Mouse (Mus musculus) E14TG2a.4 (cell line): ENCODE measurements around the gene Kctd13.

ENCODE experiments used
- H3K27me3 ChIP-seq: 2 replicates; pipeline ENCODE4 v1.6.1; 2014; ENCODE audit warnings: low read length, control low read depth; ENCODE audit not compliant: insufficient read depth
- H3K36me3 ChIP-seq: 2 replicates; pipeline ENCODE4 v1.6.1; 2014; ENCODE audit warnings: low read length, control low read depth; ENCODE audit not compliant: insufficient read depth
- H3K4me1 ChIP-seq: replicated peaks from 2 replicates; pipeline ENCODE4 v1.6.1; 2014; ENCODE audit warnings: low read depth, low read length, control low read depth
- H3K4me3 ChIP-seq: replicated peaks from 2 replicates; pipeline ENCODE4 v1.5.1; 2014; ENCODE audit warnings: mild to moderate bottlenecking, low read length
- H3K9me3 ChIP-seq: 2 replicates; pipeline ENCODE4 v1.6.1; 2014; ENCODE audit warnings: low read length, control low read depth
- CTCF ChIP-seq: conservative IDR thresholded peaks from 2 replicates; pipeline ENCODE4 v1.5.1; 2014; ENCODE audit warnings: low read length
- NANOG ChIP-seq: IDR thresholded peaks from 2 replicates; pipeline ENCODE4 v1.6.1; 2014; ENCODE audit warnings: borderline replicate concordance, low read length, mixed read lengths
- POU5F1 ChIP-seq: IDR thresholded peaks from 2 replicates; pipeline ENCODE4 v1.6.1; 2014; ENCODE audit warnings: low read length, borderline replicate concordance

Kctd13 gene

GRCm38 (mm10) chr7:126950647-126951615 is 22.3 kb downstream of the Kctd13 start:
- TF ChIP-seq POU5F1 (no peak), NANOG (no peak), CTCF (no peak)
- H3K27me3 ChIP-seq = peaks cover 59% of the 10 kb centered on the region
- H3K9me3 ChIP-seq = no peaks in the 10 kb centered on the region
- H3K36me3 ChIP-seq = peaks cover 17% of the 10 kb centered on the region
- peaks cover 48% of the 10 kb centered on the region for H3K4me1 ChIP-seq
- H3K4me3 ChIP-seq = peak overlapping the region; percentile 86

GRCm38 (mm10) chr7:126951741-126952140 is 23.1 kb downstream of the Kctd13 start:
- H3K4me1 ChIP-seq = peaks cover 44% of the 10 kb centered on the region
- peaks cover 9% of the 10 kb centered on the region; the same call in 1 of the 2 replicates for H3K36me3 ChIP-seq
- no peak for TF ChIP-seq NANOG
- no peak for TF ChIP-seq POU5F1
- no peak for TF ChIP-seq CTCF
- H3K9me3 ChIP-seq = no peaks in the 10 kb centered on the region
- peaks cover 59% of the 10 kb centered on the region for H3K27me3 ChIP-seq
- no peak overlapping the region for H3K4me3 ChIP-seq

- H3K4me1 ChIP-seq = peaks cover 41% of the 10 kb centered on the region
- H3K27me3 ChIP-seq = peaks cover 63% of the 10 kb centered on the region
- no peak overlapping the region for H3K4me3 ChIP-seq
- TF ChIP-seq POU5F1 = no peak
- no peak for TF ChIP-seq CTCF
- no peak for TF ChIP-seq NANOG
- 0 out of 2 replicates have a peak, but pooled peaks cover under 1% of the 10 kb centered on the region for H3K36me3 ChIP-seq
- H3K9me3 ChIP-seq = no peaks in the 10 kb centered on the region
Observed at GRCm38 (mm10) chr7:126952646-126953045, 24.0 kb downstream of the Kctd13 start.

GRCm38 (mm10) chr7:126955125-126955524 is 26.4 kb downstream of the Kctd13 start:
- no peak for TF ChIP-seq CTCF
- TF ChIP-seq NANOG = no peak
- no peak for TF ChIP-seq POU5F1
- no peaks in the 10 kb centered on the region for H3K36me3 ChIP-seq

GRCm38 (mm10) chr7:126959780-126960179 is 31.1 kb downstream of the Kctd13 start:
- Histone ChIP-seq H3K4me1 (peaks cover 23% of the 10 kb centered on the region), H3K27me3 (peaks cover 44% of the 10 kb centered on the region), H3K9me3 (no peaks in the 10 kb centered on the region), H3K36me3 (no peaks in the 10 kb centered on the region), H3K4me3 (no peak overlapping the region)
- TF ChIP-seq CTCF = no peak
- TF ChIP-seq NANOG = no peak
- TF ChIP-seq POU5F1 = no peak

More at GRCm38 (mm10) chr7:126955125-126955524, 26.4 kb downstream of the Kctd13 start:
- no peaks in the 10 kb centered on the region for H3K9me3 ChIP-seq
- peaks cover 23% of the 10 kb centered on the region for H3K4me1 ChIP-seq
- H3K27me3 ChIP-seq = peaks cover 53% of the 10 kb centered on the region
- H3K4me3 ChIP-seq = no peak overlapping the region

GRCm38 (mm10) chr7:126961095-126961494 is 32.4 kb downstream of the Kctd13 start:
- H3K9me3 ChIP-seq = no peaks in the 10 kb centered on the region
- no peaks in the 10 kb centered on the region for H3K36me3 ChIP-seq
- H3K4me1 ChIP-seq = peaks cover 23% of the 10 kb centered on the region
- H3K4me3 ChIP-seq = no peak overlapping the region
- TF ChIP-seq POU5F1 (no peak), NANOG (no peak), CTCF (no peak)
- peaks cover 37% of the 10 kb centered on the region for H3K27me3 ChIP-seq

GRCm38 (mm10) chr7:126961965-126962364 is 33.3 kb downstream of the Kctd13 start:
- no peak overlapping the region for H3K4me3 ChIP-seq
- H3K9me3 ChIP-seq = no peaks in the 10 kb centered on the region
- H3K4me1 ChIP-seq = peaks cover 29% of the 10 kb centered on the region
- H3K36me3 ChIP-seq = no peaks in the 10 kb centered on the region
- no peak for TF ChIP-seq CTCF
- TF ChIP-seq POU5F1 = no peak
- no peak for TF ChIP-seq NANOG
- peaks cover 37% of the 10 kb centered on the region for H3K27me3 ChIP-seq

GRCm38 (mm10) chr7:126963548-126964286 is 35.0 kb downstream of the Kctd13 start:
- TF ChIP-seq CTCF = peak; percentile 19; the same call in 1 of the 2 replicates
- TF ChIP-seq NANOG = no peak
- Histone ChIP-seq H3K4me1 (peaks cover 33% of the 10 kb centered on the region), H3K36me3 (no peaks in the 10 kb centered on the region), H3K27me3 (peaks cover 23% of the 10 kb centered on the region), H3K9me3 (no peaks in the 10 kb centered on the region), H3K4me3 (peak overlapping the region; percentile 73)

- TF ChIP-seq NANOG (no peak), CTCF (no peak), POU5F1 (no peak)
- Histone ChIP-seq H3K4me3 (no peak overlapping the region), H3K4me1 (peaks cover 29% of the 10 kb centered on the region), H3K36me3 (no peaks in the 10 kb centered on the region), H3K27me3 (peaks cover 21% of the 10 kb centered on the region), H3K9me3 (no peaks in the 10 kb centered on the region)
Observed at GRCm38 (mm10) chr7:126965568-126965967, 36.9 kb downstream of the Kctd13 start.
